Mouse (Mus musculus) megakaryocyte, embryonic 14.5 days (primary cell): ENCODE results near the gene Cd2.

Experiments used
- FLI1 ChIP-seq: IDR thresholded peaks from 2 replicates; pipeline ENCODE4 v1.6.1; 2012; ENCODE audit warnings: low read length, inconsistent platforms, mixed read lengths
- GATA1 ChIP-seq: IDR thresholded peaks from 3 replicates; pipeline ENCODE4 v1.6.1; 2012; ENCODE audit warnings: mixed read lengths, low read length, inconsistent platforms, borderline replicate concordance

GRCm38 (mm10) chr3:101306090-101306489, 18.4 kb upstream of the Cd2 start:
- TF ChIP-seq GATA1 (no peak), FLI1 (no peak)
